Mouse (Mus musculus): ENCODE data around the gene Faf1. TPM values are rescaled to one million over a fixed set of nuclear protein-coding genes. Genes with fewer than 3 reads are reported as not detected.

The Faf1 gene
- polyA plus RNA-seq, 1 experiment from 2014 or later = 30.3 TPM

- no peaks in the 10 kb centered on the region for H3K9me3 ChIP-seq (ENCODE audit: low read depth, low read length)
- ATAC-seq (ENCODE audit: insufficient read depth) = no peak
- no peaks in the 10 kb centered on the region for H3K4me1 ChIP-seq (ENCODE audit: insufficient read depth)
- H3K4me3 ChIP-seq (ENCODE audit: low read depth, low read length) = peak overlapping the region; percentile 40; the same call in 1 of the 2 replicates
- no peaks in the 10 kb centered on the region for H3K36me3 ChIP-seq (ENCODE audit: insufficient read depth)
- no peak for TF ChIP-seq CTCF (IDR thresholded peaks at IDR 0.05; ENCODE audit: low read depth)
- H3K27ac ChIP-seq (ENCODE audit: low read depth) = no peak overlapping the region
- peaks cover 99% of the 10 kb centered on the region for H3K27me3 ChIP-seq (ENCODE audit: insufficient read depth, low read length)
- DNase-seq = peak; percentile 48
- WGBS = 2% methylated on average over 9 of the region's 9 CpGs
- no peak overlapping the region for H3K9ac ChIP-seq
- no peak overlapping the region for H3K4me2 ChIP-seq
These were observed 302.5 kb downstream of the Faf1 start for GRCm38 (mm10) chr4:109978858-109979340.

GRCm38 (mm10) chr4:109979461-109980320 is 303.3 kb downstream of the Faf1 start:
- ATAC-seq (ENCODE audit: insufficient read depth) = no peak
- peaks cover 99% of the 10 kb centered on the region for H3K27me3 ChIP-seq (ENCODE audit: insufficient read depth, low read length)
- DNase-seq = peak; percentile 32
- H3K9ac ChIP-seq = no peak overlapping the region
- 2% methylated on average over 66 of the region's 66 CpGs for WGBS
- H3K4me2 ChIP-seq = peak overlapping the region; percentile 45
- TF ChIP-seq CTCF (IDR thresholded peaks at IDR 0.05; ENCODE audit: low read depth) = no peak
- no peaks in the 10 kb centered on the region for H3K9me3 ChIP-seq (ENCODE audit: low read depth, low read length)
- H3K4me1 ChIP-seq (ENCODE audit: insufficient read depth) = no peaks in the 10 kb centered on the region
- peak overlapping the region; percentile 19 for H3K4me3 ChIP-seq (ENCODE audit: low read depth, low read length)
- H3K27ac ChIP-seq (ENCODE audit: low read depth) = no peak overlapping the region
- no peaks in the 10 kb centered on the region for H3K36me3 ChIP-seq (ENCODE audit: insufficient read depth)

GRCm38 (mm10) chr4:109980321-109981082 is 304.1 kb downstream of the Faf1 start:
- H3K27me3 ChIP-seq (ENCODE audit: insufficient read depth, low read length) = peaks cover 99% of the 10 kb centered on the region
- no peak for TF ChIP-seq CTCF (IDR thresholded peaks at IDR 0.05; ENCODE audit: low read depth)
- peak overlapping the region; percentile 45 for H3K4me2 ChIP-seq
- WGBS = 7% methylated on average over 29 of the region's 29 CpGs
- no peaks in the 10 kb centered on the region for H3K9me3 ChIP-seq (ENCODE audit: low read depth, low read length)
- no peak overlapping the region for H3K9ac ChIP-seq
- no peaks in the 10 kb centered on the region for H3K4me1 ChIP-seq (ENCODE audit: insufficient read depth)
- H3K27ac ChIP-seq (ENCODE audit: low read depth) = no peak overlapping the region
- ATAC-seq (ENCODE audit: insufficient read depth) = no peak
- DNase-seq = peak; percentile 27
- no peaks in the 10 kb centered on the region for H3K36me3 ChIP-seq (ENCODE audit: insufficient read depth)
- H3K4me3 ChIP-seq (ENCODE audit: low read depth, low read length) = peak overlapping the region; percentile 19; the same call in 1 of the 2 replicates

- no peaks in the 10 kb centered on the region for H3K36me3 ChIP-seq (ENCODE audit: insufficient read depth)
- peaks cover 99% of the 10 kb centered on the region for H3K27me3 ChIP-seq (ENCODE audit: insufficient read depth, low read length)
- peak overlapping the region; percentile 57 for H3K4me2 ChIP-seq
- H3K9ac ChIP-seq = no peak overlapping the region
- no peak overlapping the region for H3K27ac ChIP-seq (ENCODE audit: low read depth)
- no peak for ATAC-seq (ENCODE audit: insufficient read depth)
- no peak for TF ChIP-seq CTCF (IDR thresholded peaks at IDR 0.05; ENCODE audit: low read depth)
- no peak for DNase-seq
- no peaks in the 10 kb centered on the region for H3K9me3 ChIP-seq (ENCODE audit: low read depth, low read length)
- 3% methylated on average over 37 of the region's 37 CpGs for WGBS
- H3K4me1 ChIP-seq (ENCODE audit: insufficient read depth) = no peaks in the 10 kb centered on the region
- peak overlapping the region; percentile 32 for H3K4me3 ChIP-seq (ENCODE audit: low read depth, low read length)
These were observed 304.9 kb downstream of the Faf1 start for GRCm38 (mm10) chr4:109981083-109981870.

GRCm38 (mm10) chr4:109981871-109982680 is 305.7 kb downstream of the Faf1 start:
- no peak for TF ChIP-seq CTCF (IDR thresholded peaks at IDR 0.05; ENCODE audit: low read depth)
- DNase-seq = peak; percentile 21
- no peaks in the 10 kb centered on the region for H3K36me3 ChIP-seq (ENCODE audit: insufficient read depth)
- peak overlapping the region; percentile 32 for H3K4me3 ChIP-seq (ENCODE audit: low read depth, low read length)
- WGBS = 2% methylated on average over 81 of the region's 99 CpGs
- 0 out of 2 replicates have a peak overlapping the region, but pooled peaks have one; percentile 20 for H3K9ac ChIP-seq
- H3K4me1 ChIP-seq (ENCODE audit: insufficient read depth) = no peaks in the 10 kb centered on the region
- ATAC-seq (ENCODE audit: insufficient read depth) = 0 out of 2 replicates have a peak, but pooled peaks have one; percentile 6
- H3K9me3 ChIP-seq (ENCODE audit: low read depth, low read length) = no peaks in the 10 kb centered on the region
- peaks cover 99% of the 10 kb centered on the region for H3K27me3 ChIP-seq (ENCODE audit: insufficient read depth, low read length)
- H3K27ac ChIP-seq (ENCODE audit: low read depth) = no peak overlapping the region
- peak overlapping the region; percentile 57 for H3K4me2 ChIP-seq
